Mouse (Mus musculus): ENCODE data around the gene Chchd5. TPM values are rescaled to one million over a fixed set of nuclear protein-coding genes. Genes with fewer than 3 reads are reported as not detected.

The Chchd5 gene
- total RNA-seq, 2 experiments from 2014 or later, result 11.6 to 13.9 TPM

- intact Hi-C loops (cut with DNase I), result no loop called here
- DNase-seq, result no peak
Measured at GRCm38 (mm10) chr2:129150386-129150785, 20.9 kb downstream of the Chchd5 start.

GRCm38 (mm10) chr2:129151111-129151510 is 21.6 kb downstream of the Chchd5 start:
- intact Hi-C loops (cut with DNase I), result no loop called here
- no peak for DNase-seq

- DNase-seq, result no peak
- intact Hi-C loops (cut with DNase I), result no loop called here
Measured at GRCm38 (mm10) chr2:129152751-129153150, 23.3 kb downstream of the Chchd5 start.

GRCm38 (mm10) chr2:129164815-129165214 is 35.3 kb downstream of the Chchd5 start:
- intact Hi-C loops (cut with DNase I), result no loop called here
- no peak for DNase-seq

GRCm38 (mm10) chr2:129166466-129167463 is 37.3 kb downstream of the Chchd5 start:
- peak in 1 of 2 experiments; percentile 31 for DNase-seq
- intact Hi-C loops (cut with DNase I), result loop anchor here (2.0 kb wide), 1 partner anchor 38 kb away; the partner anchor contains the start of gene Chchd5

GRCm38 (mm10) chr2:129173386-129173785 is 43.9 kb downstream of the Chchd5 start:
- no peak for DNase-seq
- intact Hi-C loops (cut with DNase I), result loop anchor here (10.0 kb wide), 1 partner anchor 261 kb away; no protein-coding TSS in a partner anchor

GRCm38 (mm10) chr2:129174474-129174873 is 45.0 kb downstream of the Chchd5 start:
- peak; percentile 68 to 75 for DNase-seq
- intact Hi-C loops (cut with DNase I), result loop anchor here (1.0 to 10.0 kb wide), 3 partner anchors 26 to 260 kb away; no protein-coding TSS in a partner anchor

- peak in 1 of 2 experiments; percentile 31 for DNase-seq
Measured at GRCm38 (mm10) chr2:129175636-129176035, 46.1 kb downstream of the Chchd5 start.

GRCm38 (mm10) chr2:129176676-129177420 is 47.3 kb downstream of the Chchd5 start:
- intact Hi-C loops (cut with DNase I), result loop anchor here (10.0 kb wide), 1 partner anchor 258 kb away; no protein-coding TSS in a partner anchor
- DNase-seq, result no peak

More at GRCm38 (mm10) chr2:129175636-129176035, 46.1 kb downstream of the Chchd5 start:
- intact Hi-C loops (cut with DNase I), result loop anchor here (10.0 kb wide), 1 partner anchor 259 kb away; no protein-coding TSS in a partner anchor

- intact Hi-C loops (cut with DNase I), result loop anchor here (10.0 kb wide), 1 partner anchor 257 kb away; no protein-coding TSS in a partner anchor
- DNase-seq, result no peak
Measured at GRCm38 (mm10) chr2:129177661-129178060, 48.2 kb downstream of the Chchd5 start.

GRCm38 (mm10) chr2:129178182-129178908 is 48.8 kb downstream of the Chchd5 start:
- intact Hi-C loops (cut with DNase I), result loop anchor here (10.0 kb wide), 1 partner anchor 256 kb away; no protein-coding TSS in a partner anchor

GRCm38 (mm10) chr2:129179946-129180853 is 50.7 kb downstream of the Chchd5 start:
- intact Hi-C loops (cut with DNase I), result loop anchor here (10.0 kb wide), 1 partner anchor 255 kb away; no protein-coding TSS in a partner anchor
- DNase-seq, result no peak

More at GRCm38 (mm10) chr2:129178182-129178908, 48.8 kb downstream of the Chchd5 start:
- DNase-seq, result no peak

- intact Hi-C loops (cut with DNase I), result no loop called here
- DNase-seq, result no peak
Measured at GRCm38 (mm10) chr2:129181509-129181908, 52.0 kb downstream of the Chchd5 start.

GRCm38 (mm10) chr2:129182412-129182811 is 52.9 kb downstream of the Chchd5 start:
- no peak for DNase-seq
- intact Hi-C loops (cut with DNase I), result no loop called here

- peak in 1 of 2 experiments; percentile 30 for DNase-seq
- intact Hi-C loops (cut with DNase I), result no loop called here
Measured at GRCm38 (mm10) chr2:129183561-129184031, 54.1 kb downstream of the Chchd5 start.
